ENCODE assay signal across 21 mouse cellular contexts in the genomic region with DNA sequence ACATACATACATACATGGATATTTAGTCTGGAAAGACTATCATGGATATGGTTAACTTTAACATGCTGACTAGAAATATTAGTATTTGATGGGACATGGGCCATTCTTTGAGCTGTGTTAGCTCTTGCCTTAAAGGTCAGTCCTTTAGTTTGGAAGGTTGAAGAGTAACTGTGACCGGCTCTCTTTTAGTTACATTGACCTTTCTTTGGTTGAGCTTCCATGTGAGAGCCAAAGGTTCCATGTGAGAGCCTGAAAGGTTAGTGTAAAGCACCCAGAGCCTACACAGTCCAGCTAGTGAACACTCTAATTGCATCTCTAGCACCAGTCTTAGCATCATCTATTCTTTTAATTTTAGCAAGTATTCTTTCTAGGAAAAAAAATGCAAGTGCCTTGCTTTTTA. TPM values are rescaled to one million over a fixed set of nuclear protein-coding genes. Genes with fewer than 3 reads are reported as not detected.
DNase-seq lines count a peak whose midpoint lies in the region; ATAC-seq and TF ChIP-seq lines count a peak whose summit lies in the region.
"Had no signal": no experiment of that assay in that cellular context is flagged by ENCODE, and none has a peak within 500 bp of the region (broad histone marks: within the 10 kb centered on the region; RNA-seq: fewer than 3 reads in every experiment).

No protein-coding gene starts in this region.

- H3K4me2 ChIP-seq in kidney, embryonic 15.5 days: no peak overlapping the region
- H3K4me2 ChIP-seq in kidney, embryonic 16.5 days (replicated peaks; ENCODE audit: low read depth, low read length): no peak overlapping the region
- H3K4me2 ChIP-seq: embryonic facial prominence, embryonic 13.5 days; embryonic facial prominence, embryonic 15.5 days; forebrain, embryonic 12.5 days had no signal

- TF ChIP-seq POLR2A in kidney, adult 2 months (IDR thresholded peaks at IDR 0.05; ENCODE audit: low read depth, low read length): no peak

- no peaks in the 10 kb centered on the region for H3K9me3 ChIP-seq in kidney, embryonic 15.5 days (replicated peaks)
- H3K9me3 ChIP-seq in kidney, embryonic 16.5 days (ENCODE audit: low read length): no peaks in the 10 kb centered on the region
- H3K9me3 ChIP-seq: embryonic facial prominence, embryonic 13.5 days; embryonic facial prominence, embryonic 15.5 days; forebrain, embryonic 10.5 days; forebrain, embryonic 12.5 days had no signal

- no peak overlapping the region for H3K4me3 ChIP-seq in kidney, adult 2 months (ENCODE audit: insufficient read depth, low read depth, low read length)
- no peak overlapping the region for H3K4me3 ChIP-seq in kidney, embryonic 15.5 days (replicated peaks)
- no peak overlapping the region for H3K4me3 ChIP-seq in kidney, embryonic 16.5 days (ENCODE audit: low read length)
- H3K4me3 ChIP-seq: embryonic facial prominence, embryonic 13.5 days; embryonic facial prominence, embryonic 15.5 days; erythroblast, embryonic 14.5 days; forebrain, embryonic 10.5 days; forebrain, embryonic 12.5 days had no signal

- no peak overlapping the region for H3K9ac ChIP-seq in kidney, embryonic 15.5 days
- H3K9ac ChIP-seq in kidney, embryonic 16.5 days (replicated peaks; ENCODE audit: low read length): no peak overlapping the region
- H3K9ac ChIP-seq: embryonic facial prominence, embryonic 13.5 days; embryonic facial prominence, embryonic 15.5 days; forebrain, embryonic 12.5 days had no signal

- H3K27me3 ChIP-seq in kidney, adult 2 months (replicated peaks; ENCODE audit: control insufficient read depth, insufficient read depth, low read length): no peaks in the 10 kb centered on the region
- H3K27me3 ChIP-seq in kidney, embryonic 15.5 days: no peaks in the 10 kb centered on the region
- no peaks in the 10 kb centered on the region for H3K27me3 ChIP-seq in kidney, embryonic 16.5 days (ENCODE audit: insufficient read depth, low read length)
- H3K27me3 ChIP-seq: embryonic facial prominence, embryonic 13.5 days; embryonic facial prominence, embryonic 15.5 days; forebrain, embryonic 12.5 days had no signal

- WGBS in kidney, adult 2 months: 46% methylated on average over 1 of the region's 1 CpGs
- 87% methylated on average over 1 of the region's 1 CpGs for whole genome bisulfite sequencing in kidney, embryonic 15.5 days
- WGBS in kidney, embryonic 16.5 days: 94% methylated on average over 1 of the region's 1 CpGs

- TF ChIP-seq CTCF in kidney, adult 2 months (conservative IDR thresholded peaks at IDR 0.05; ENCODE audit: insufficient read depth, insufficient read length, low read depth, low read length): no peak

- ATAC-seq in kidney, embryonic 15.5 days (replicated peaks; ENCODE audit: low FRiP score): no peak
- 0 out of 2 replicates have a peak, but pooled peaks have one; percentile 29 for ATAC-seq in kidney, embryonic 16.5 days (ENCODE audit: low FRiP score, low TSS enrichment)
- ATAC-seq: forebrain, embryonic 14.5 days; forebrain, embryonic 16.5 days had no signal

- H3K4me1 ChIP-seq in kidney, adult 2 months (ENCODE audit: control insufficient read depth, insufficient read depth, low read length): peaks cover 15% of the 10 kb centered on the region; the same call in 1 of the 2 replicates
- H3K4me1 ChIP-seq in kidney, embryonic 15.5 days: 0 out of 2 replicates have a peak, but pooled peaks cover 4% of the 10 kb centered on the region
- peaks cover 6% of the 10 kb centered on the region for H3K4me1 ChIP-seq in kidney, embryonic 16.5 days (ENCODE audit: insufficient read depth, low read length)
- H3K4me1 ChIP-seq: forebrain, embryonic 12.5 days had no signal

- no peak overlapping the region for H3K27ac ChIP-seq in kidney, adult 2 months (ENCODE audit: insufficient read depth, low read depth, low read length)
- H3K27ac ChIP-seq in kidney, embryonic 15.5 days: no peak overlapping the region
- no peak overlapping the region for H3K27ac ChIP-seq in kidney, embryonic 16.5 days (ENCODE audit: low read length)
- H3K27ac ChIP-seq: embryonic facial prominence, embryonic 13.5 days; embryonic facial prominence, embryonic 15.5 days; forebrain, embryonic 10.5 days; forebrain, embryonic 12.5 days had no signal

- DNase-seq in kidney, adult 2 months: peak; percentile 70
- no peak for DNase-seq in kidney, postnatal 25 days
- DNase-seq: adrenal gland, adult 2 months; adrenal gland, postnatal 10 days; adrenal gland, postnatal 25 days; cerebellum, adult 11 months; cerebellum, adult 18-20 months; cerebellum, adult 8-10 months; cerebellum, adult 9-11 months; cerebellum, postnatal 14 days; cerebellum, postnatal 36 days; embryo, embryonic 11 days had no signal

- H3K36me3 ChIP-seq in kidney, adult 2 months (ENCODE audit: control insufficient read depth, insufficient read depth, low read length): no peaks in the 10 kb centered on the region
- no peaks in the 10 kb centered on the region for H3K36me3 ChIP-seq in kidney, embryonic 15.5 days
- no peaks in the 10 kb centered on the region for H3K36me3 ChIP-seq in kidney, embryonic 16.5 days (ENCODE audit: insufficient read depth, low read length)
- H3K36me3 ChIP-seq: embryonic facial prominence, embryonic 13.5 days; embryonic facial prominence, embryonic 15.5 days; forebrain, embryonic 10.5 days; forebrain, embryonic 12.5 days had no signal

RNA-seq across cellular contexts. Expression of a gene that starts 54.7 kb away (rescaled TPM):
- 1.2 and 1.4 TPM in 2 replicates for polyA plus RNA-seq in kidney, adult 2 months (2012; rRNA removed)
- 0.81 and 1.1 TPM in 2 replicates for polyA plus RNA-seq in kidney, embryonic 15.5 days (2015; fragmentation: Nextera tagmentation; extraction: Ambion mirVana)
- 0.69 and 1.2 TPM in 2 replicates for polyA plus RNA-seq in kidney, embryonic 16.5 days (2015; fragmentation: Nextera tagmentation; extraction: Ambion mirVana)
- polyA plus RNA-seq: erythroblast, embryonic 14.5 days had no signal
